Mouse (Mus musculus): ENCODE measurements at regions not wholly inside any gene's neighbourhood (a gene's known extent, or its start where the extent isn't known, plus 50 kb on each side); places are given as distances from the start of the nearest gene placed in this dataset.
A peak's percentile ranks its signal among the peaks of the same experiment; 100 is the strongest.

- no peak overlapping the region for H3K4me3 ChIP-seq
- no peaks in the 10 kb centered on the region for H3K36me3 ChIP-seq (ENCODE audit: control insufficient read depth, insufficient read depth)
- no peak overlapping the region for H3K4me2 ChIP-seq (ENCODE audit: low read depth)
- no peaks in the 10 kb centered on the region for H3K79me2 ChIP-seq (ENCODE audit: control insufficient read depth, insufficient read depth)
- no peak overlapping the region for H3ac ChIP-seq (ENCODE audit: control insufficient read depth, insufficient read length)
- no peak for TF ChIP-seq MAX (IDR thresholded peaks at IDR 0.05; ENCODE audit: low read depth)
- TF ChIP-seq CEBPB (IDR thresholded peaks at IDR 0.05; ENCODE audit: insufficient read depth, poor library complexity, severe bottlenecking): no peak
- no peak for TF ChIP-seq TCF3 (IDR thresholded peaks at IDR 0.05; ENCODE audit: insufficient read length, low read depth)
- no peak for TF ChIP-seq SRF (IDR thresholded peaks at IDR 0.05; ENCODE audit: control insufficient read depth, insufficient read length, low read depth)
- no peak for TF ChIP-seq TCF12 (IDR thresholded peaks at IDR 0.05; ENCODE audit: insufficient read depth, poor library complexity, severe bottlenecking)
- TF ChIP-seq POLR2A (IDR thresholded peaks at IDR 0.05; ENCODE audit: insufficient read length, low read depth): no peak
- no peak for TF ChIP-seq E2F4 (IDR thresholded peaks at IDR 0.05; ENCODE audit: insufficient read depth)
- no peak for TF ChIP-seq MYOD1 (IDR thresholded peaks at IDR 0.05; ENCODE audit: control insufficient read depth in 1 of 3, insufficient read length in 2 of 3, low read depth in 2 of 3)
- no peak for TF ChIP-seq USF1 (IDR thresholded peaks at IDR 0.05; ENCODE audit: low read depth)
- TF ChIP-seq POLR2AphosphoS2 (IDR thresholded peaks at IDR 0.05; ENCODE audit: insufficient read length, low read depth): no peak
- no peak for TF ChIP-seq MYOG (IDR thresholded peaks at IDR 0.05; ENCODE audit: control insufficient read depth in 1 of 3, insufficient read depth in 1 of 3, insufficient read length in 2 of 3, low read depth in 2 of 3)
- no peak for TF ChIP-seq REST (IDR thresholded peaks at IDR 0.05; ENCODE audit: insufficient read depth, insufficient read length)
- no peaks in the 10 kb centered on the region for H3K27me3 ChIP-seq (ENCODE audit: control insufficient read depth, insufficient read depth, insufficient read length)
Observed at GRCm38 (mm10) chr15:63162881-63163549, 682.0 kb downstream of the Gsdmc2 start.

- Histone ChIP-seq H3K4me3 (no peak overlapping the region), H3K4me2 (ENCODE audit: low read depth) (peak overlapping the region; percentile 35), H3K79me2 (ENCODE audit: control insufficient read depth, insufficient read depth) (no peaks in the 10 kb centered on the region), H3ac (ENCODE audit: control insufficient read depth, insufficient read length) (no peak overlapping the region), H3K27me3 (ENCODE audit: control insufficient read depth, insufficient read depth, insufficient read length) (no peaks in the 10 kb centered on the region), H3K36me3 (ENCODE audit: control insufficient read depth, insufficient read depth) (no peaks in the 10 kb centered on the region)
- TF ChIP-seq SRF (IDR thresholded peaks at IDR 0.05; ENCODE audit: control insufficient read depth, insufficient read length, low read depth) (no peak), POLR2AphosphoS2 (IDR thresholded peaks at IDR 0.05; ENCODE audit: insufficient read length, low read depth) (no peak), TCF12 (IDR thresholded peaks at IDR 0.05; ENCODE audit: insufficient read depth, poor library complexity, severe bottlenecking) (no peak), MYOG (IDR thresholded peaks at IDR 0.05; ENCODE audit: control insufficient read depth in 1 of 3, insufficient read depth in 1 of 3, insufficient read length in 2 of 3, low read depth in 2 of 3) (no peak), POLR2A (IDR thresholded peaks at IDR 0.05; ENCODE audit: insufficient read length, low read depth) (no peak), REST (IDR thresholded peaks at IDR 0.05; ENCODE audit: insufficient read depth, insufficient read length) (no peak), E2F4 (IDR thresholded peaks at IDR 0.05; ENCODE audit: insufficient read depth) (no peak), TCF3 (IDR thresholded peaks at IDR 0.05; ENCODE audit: insufficient read length, low read depth) (no peak), MYOD1 (IDR thresholded peaks at IDR 0.05; ENCODE audit: control insufficient read depth in 1 of 3, insufficient read length in 2 of 3, low read depth in 2 of 3) (no peak), CEBPB (IDR thresholded peaks at IDR 0.05; ENCODE audit: insufficient read depth, poor library complexity, severe bottlenecking) (no peak)
Observed at GRCm38 (mm10) chr15:63123123-63123688, 721.8 kb downstream of the Gsdmc2 start.

GRCm38 (mm10) chr15:63112918-63113317, 732.1 kb downstream of the Gsdmc2 start:
- no peak overlapping the region for H3ac ChIP-seq (ENCODE audit: control insufficient read depth, insufficient read length)
- no peaks in the 10 kb centered on the region for H3K79me2 ChIP-seq (ENCODE audit: control insufficient read depth, insufficient read depth)
- H3K4me2 ChIP-seq (ENCODE audit: low read depth): no peak overlapping the region

GRCm38 (mm10) chr15:63100093-63100492, 744.9 kb downstream of the Gsdmc2 start:
- H3K36me3 ChIP-seq (ENCODE audit: control insufficient read depth, insufficient read depth): no peaks in the 10 kb centered on the region
- no peaks in the 10 kb centered on the region for H3K79me2 ChIP-seq (ENCODE audit: control insufficient read depth, insufficient read depth)
- no peak overlapping the region for H3K4me2 ChIP-seq (ENCODE audit: low read depth)
- TF ChIP-seq TCF3 (IDR thresholded peaks at IDR 0.05; ENCODE audit: insufficient read length, low read depth): no peak
- no peak for TF ChIP-seq TCF12 (IDR thresholded peaks at IDR 0.05; ENCODE audit: insufficient read depth, poor library complexity, severe bottlenecking)
- TF ChIP-seq MYOG (IDR thresholded peaks at IDR 0.05; ENCODE audit: control insufficient read depth in 1 of 3, insufficient read depth in 1 of 3, insufficient read length in 2 of 3, low read depth in 2 of 3): no peak
- no peak for TF ChIP-seq MAX (IDR thresholded peaks at IDR 0.05; ENCODE audit: low read depth)
- TF ChIP-seq SRF (IDR thresholded peaks at IDR 0.05; ENCODE audit: control insufficient read depth, insufficient read length, low read depth): no peak
- TF ChIP-seq USF1 (IDR thresholded peaks at IDR 0.05; ENCODE audit: low read depth): no peak
- H3K27me3 ChIP-seq (ENCODE audit: control insufficient read depth, insufficient read depth, insufficient read length): no peaks in the 10 kb centered on the region
- no peak overlapping the region for H3K4me3 ChIP-seq
- H3ac ChIP-seq (ENCODE audit: control insufficient read depth, insufficient read length): no peak overlapping the region

More at GRCm38 (mm10) chr15:63112918-63113317, 732.1 kb downstream of the Gsdmc2 start:
- TF ChIP-seq POLR2A (IDR thresholded peaks at IDR 0.05; ENCODE audit: insufficient read length, low read depth) (no peak), E2F4 (IDR thresholded peaks at IDR 0.05; ENCODE audit: insufficient read depth) (no peak), SRF (IDR thresholded peaks at IDR 0.05; ENCODE audit: control insufficient read depth, insufficient read length, low read depth) (no peak)
- Histone ChIP-seq H3K36me3 (ENCODE audit: control insufficient read depth, insufficient read depth) (no peaks in the 10 kb centered on the region), H3K4me3 (no peak overlapping the region), H3K27me3 (ENCODE audit: control insufficient read depth, insufficient read depth, insufficient read length) (no peaks in the 10 kb centered on the region)

- TF ChIP-seq REST (IDR thresholded peaks at IDR 0.05; ENCODE audit: insufficient read depth, insufficient read length) (no peak), CEBPB (IDR thresholded peaks at IDR 0.05; ENCODE audit: insufficient read depth, poor library complexity, severe bottlenecking) (no peak), MYOD1 (IDR thresholded peaks at IDR 0.05; ENCODE audit: control insufficient read depth in 1 of 3, insufficient read length in 2 of 3, low read depth in 2 of 3) (no peak), TCF3 (IDR thresholded peaks at IDR 0.05; ENCODE audit: insufficient read length, low read depth) (no peak), MAX (IDR thresholded peaks at IDR 0.05; ENCODE audit: low read depth) (no peak), SRF (IDR thresholded peaks at IDR 0.05; ENCODE audit: control insufficient read depth, insufficient read length, low read depth) (no peak), E2F4 (IDR thresholded peaks at IDR 0.05; ENCODE audit: insufficient read depth) (no peak), MYOG (IDR thresholded peaks at IDR 0.05; ENCODE audit: control insufficient read depth in 1 of 3, insufficient read depth in 1 of 3, insufficient read length in 2 of 3, low read depth in 2 of 3) (no peak), POLR2AphosphoS2 (IDR thresholded peaks at IDR 0.05; ENCODE audit: insufficient read length, low read depth) (no peak), POLR2A (IDR thresholded peaks at IDR 0.05; ENCODE audit: insufficient read length, low read depth) (no peak), TCF12 (IDR thresholded peaks at IDR 0.05; ENCODE audit: insufficient read depth, poor library complexity, severe bottlenecking) (no peak), USF1 (IDR thresholded peaks at IDR 0.05; ENCODE audit: low read depth) (no peak)
- no peak overlapping the region for H3K4me3 ChIP-seq
- no peak overlapping the region for H3ac ChIP-seq (ENCODE audit: control insufficient read depth, insufficient read length)
- H3K27me3 ChIP-seq (ENCODE audit: control insufficient read depth, insufficient read depth, insufficient read length): no peaks in the 10 kb centered on the region
- no peak overlapping the region for H3K4me2 ChIP-seq (ENCODE audit: low read depth)
- no peaks in the 10 kb centered on the region for H3K79me2 ChIP-seq (ENCODE audit: control insufficient read depth, insufficient read depth)
- no peaks in the 10 kb centered on the region for H3K36me3 ChIP-seq (ENCODE audit: control insufficient read depth, insufficient read depth)
Observed at GRCm38 (mm10) chr15:63081972-63082371, 763.0 kb downstream of the Gsdmc2 start.
